ENCODE assay signal across 9 mouse cellular contexts in the genomic region with DNA sequence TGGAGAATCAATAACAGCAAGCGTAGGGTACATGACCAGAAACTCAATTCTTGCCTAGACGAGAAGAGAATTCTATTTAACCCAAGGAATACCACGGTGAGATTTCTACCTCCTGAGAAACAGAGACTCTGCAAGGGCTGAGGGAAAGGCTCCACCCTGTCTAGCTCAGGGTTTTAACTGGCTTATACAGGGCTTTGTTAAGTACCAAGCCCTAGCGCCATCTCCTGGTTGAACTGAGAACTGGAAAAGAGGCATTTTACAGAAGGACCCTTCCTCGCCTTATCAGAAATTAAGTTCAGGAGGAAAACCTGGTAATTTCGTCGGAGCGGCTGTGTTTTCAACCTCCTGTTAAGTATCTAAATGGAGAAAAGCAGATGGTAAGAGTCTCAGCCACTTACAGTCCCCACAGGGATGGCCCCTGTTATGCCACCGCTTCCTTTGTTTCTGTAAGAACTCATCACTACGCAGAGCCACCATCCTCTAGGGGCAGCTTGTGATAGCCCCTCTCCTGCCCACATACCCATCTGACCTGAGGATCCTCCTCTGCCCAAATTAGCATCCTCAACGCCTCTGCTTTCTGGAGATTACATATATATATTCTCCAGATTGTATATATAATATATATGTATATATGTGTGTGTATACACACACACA.
A peak's percentile ranks its signal among the peaks of the same experiment; 100 is the strongest.
DNase-seq lines count a peak whose midpoint lies in the region; ATAC-seq lines count a peak whose summit lies in the region.
"Had no signal": no experiment of that assay in that cellular context is flagged by ENCODE, and none has a peak within 500 bp of the region (broad histone marks: within the 10 kb centered on the region; RNA-seq: fewer than 3 reads in every experiment).

No protein-coding gene starts in this region.

- H3K27me3 ChIP-seq in hindbrain, embryonic 11.5 days (ENCODE audit: control insufficient read depth, insufficient read depth, low read length): no peaks in the 10 kb centered on the region

- H3K4me1 ChIP-seq in hindbrain, embryonic 11.5 days (replicated peaks; ENCODE audit: control insufficient read depth, insufficient read depth, low read length): no peaks in the 10 kb centered on the region

- H3K27ac ChIP-seq in hindbrain, embryonic 11.5 days (ENCODE audit: low read depth, low read length): peak overlapping the region; percentile 30; the same call in 1 of the 2 replicates
- H3K27ac ChIP-seq: macrophage had no signal

- no peak overlapping the region for H3K4me2 ChIP-seq in hindbrain, embryonic 11.5 days (replicated peaks; ENCODE audit: low read depth, low read length)

- WGBS in hindbrain, embryonic 11.5 days: 38% methylated on average over 11 of the region's 11 CpGs

- DNase-seq in WW6 (ENCODE audit: low read depth, low spot score): peak; percentile 29
- peak; percentile 84 for DNase-seq in cerebellum, adult 8-10 months
- DNase-seq in frontal cortex, postnatal 10 days (ENCODE audit: low spot score in 2 of 2): peak; percentile 47 to 80
- DNase-seq in hindbrain, embryonic 11.5 days (ENCODE audit: low spot score): peak; percentile 93
- DNase-seq in layer of hippocampus, postnatal 10 days (ENCODE audit: low spot score in 2 of 2): peak; percentile 87 to 88
- peak; percentile 85 for DNase-seq in lung, postnatal 10 days
- peak; percentile 81 for DNase-seq in right cerebral cortex, adult 18-20 months

- H3K9ac ChIP-seq in hindbrain, embryonic 11.5 days (ENCODE audit: low read depth, low read length): no peak overlapping the region; the same call in 1 of the 2 replicates

- peak; percentile 90 for ATAC-seq in hindbrain, embryonic 11.5 days (ENCODE audit: low FRiP score)
- ATAC-seq in megakaryocyte-erythroid progenitor cell, adult 5-6 weeks (replicated peaks; ENCODE audit: low FRiP score, low TSS enrichment, poor library complexity, severe bottlenecking): no peak; the same call in 1 of the 2 replicates

- no peak overlapping the region for H3K4me3 ChIP-seq in hindbrain, embryonic 11.5 days (ENCODE audit: low read depth, low read length)

- no peaks in the 10 kb centered on the region for H3K9me3 ChIP-seq in hindbrain, embryonic 11.5 days (ENCODE audit: control insufficient read depth, low read length)

- H3K36me3 ChIP-seq in hindbrain, embryonic 11.5 days (ENCODE audit: control insufficient read depth, insufficient read depth, low read length): no peaks in the 10 kb centered on the region

Comparison
In these comparisons a context has a peak if more than half of its experiments do, and no peak if none do; other contexts are left out.
1. DNase-seq: peak in every context shown above with its lines; median percentile 93 in hindbrain, embryonic 11.5 days; 88 in layer of hippocampus, postnatal 10 days; 85 in lung, postnatal 10 days; 84 in cerebellum, adult 8-10 months; 81 in right cerebral cortex, adult 18-20 months; 64 in frontal cortex, postnatal 10 days; 29 in WW6.